Mouse (Mus musculus): ENCODE measurements around the gene Hivep3.

The Hivep3 gene

GRCm38 (mm10) chr4:119887523-119888177 lies 154.1 kb downstream of the Hivep3 start:
- Histone ChIP-seq H3K9me3 (ENCODE audit: low read length) (no peaks in the 10 kb centered on the region), H3K27me3 (ENCODE audit: insufficient read depth, low read length) (no peaks in the 10 kb centered on the region), H3K36me3 (ENCODE audit: insufficient read depth, low read length) (no peaks in the 10 kb centered on the region), H3K4me1 (replicated peaks; ENCODE audit: low read depth, low read length) (no peaks in the 10 kb centered on the region), H3K4me3 (replicated peaks; ENCODE audit: low read length) (no peak overlapping the region)
- TF ChIP-seq CTCF (conservative IDR thresholded peaks at IDR 0.05; ENCODE audit: low read length), result no peak
- TF ChIP-seq POU5F1 (IDR thresholded peaks at IDR 0.05; ENCODE audit: borderline replicate concordance, low read length), result no peak
- no peak for TF ChIP-seq NANOG (IDR thresholded peaks at IDR 0.05; ENCODE audit: borderline replicate concordance, low read length)

- H3K9me3 ChIP-seq (ENCODE audit: low read length), result no peaks in the 10 kb centered on the region
- no peaks in the 10 kb centered on the region for H3K27me3 ChIP-seq (ENCODE audit: insufficient read depth, low read length)
- no peaks in the 10 kb centered on the region for H3K4me1 ChIP-seq (replicated peaks; ENCODE audit: low read depth, low read length)
- H3K4me3 ChIP-seq (replicated peaks; ENCODE audit: low read length), result no peak overlapping the region
- no peak for TF ChIP-seq CTCF (conservative IDR thresholded peaks at IDR 0.05; ENCODE audit: low read length)
- no peak for TF ChIP-seq POU5F1 (IDR thresholded peaks at IDR 0.05; ENCODE audit: borderline replicate concordance, low read length)
- TF ChIP-seq NANOG (IDR thresholded peaks at IDR 0.05; ENCODE audit: borderline replicate concordance, low read length), result no peak
- no peaks in the 10 kb centered on the region for H3K36me3 ChIP-seq (ENCODE audit: insufficient read depth, low read length)
Measured at GRCm38 (mm10) chr4:119889760-119890159, 156.2 kb downstream of the Hivep3 start.

GRCm38 (mm10) chr4:119893255-119893779 lies 159.7 kb downstream of the Hivep3 start:
- Histone ChIP-seq H3K4me3 (replicated peaks; ENCODE audit: low read length) (no peak overlapping the region), H3K9me3 (ENCODE audit: low read length) (no peaks in the 10 kb centered on the region), H3K27me3 (ENCODE audit: insufficient read depth, low read length) (peaks cover 9% of the 10 kb centered on the region; the same call in 1 of the 2 replicates), H3K36me3 (ENCODE audit: insufficient read depth, low read length) (no peaks in the 10 kb centered on the region), H3K4me1 (replicated peaks; ENCODE audit: low read depth, low read length) (no peaks in the 10 kb centered on the region)
- no peak for TF ChIP-seq CTCF (conservative IDR thresholded peaks at IDR 0.05; ENCODE audit: low read length)

GRCm38 (mm10) chr4:119894797-119895458 lies 161.3 kb downstream of the Hivep3 start:
- H3K9me3 ChIP-seq (ENCODE audit: low read length), result no peaks in the 10 kb centered on the region
- H3K4me1 ChIP-seq (replicated peaks; ENCODE audit: low read depth, low read length), result no peaks in the 10 kb centered on the region
- peaks cover 9% of the 10 kb centered on the region; the same call in 1 of the 2 replicates for H3K27me3 ChIP-seq (ENCODE audit: insufficient read depth, low read length)
- no peak overlapping the region for H3K4me3 ChIP-seq (replicated peaks; ENCODE audit: low read length)
- TF ChIP-seq NANOG (IDR thresholded peaks at IDR 0.05; ENCODE audit: borderline replicate concordance, low read length) (no peak), POU5F1 (IDR thresholded peaks at IDR 0.05; ENCODE audit: borderline replicate concordance, low read length) (no peak), CTCF (conservative IDR thresholded peaks at IDR 0.05; ENCODE audit: low read length) (no peak)
- no peaks in the 10 kb centered on the region for H3K36me3 ChIP-seq (ENCODE audit: insufficient read depth, low read length)

GRCm38 (mm10) chr4:119895504-119895903 lies 161.9 kb downstream of the Hivep3 start:
- Histone ChIP-seq H3K4me3 (replicated peaks; ENCODE audit: low read length) (no peak overlapping the region), H3K9me3 (ENCODE audit: low read length) (no peaks in the 10 kb centered on the region), H3K4me1 (replicated peaks; ENCODE audit: low read depth, low read length) (no peaks in the 10 kb centered on the region), H3K27me3 (ENCODE audit: insufficient read depth, low read length) (peaks cover 9% of the 10 kb centered on the region; the same call in 1 of the 2 replicates), H3K36me3 (ENCODE audit: insufficient read depth, low read length) (no peaks in the 10 kb centered on the region)
- TF ChIP-seq CTCF (conservative IDR thresholded peaks at IDR 0.05; ENCODE audit: low read length), result no peak
- no peak for TF ChIP-seq NANOG (IDR thresholded peaks at IDR 0.05; ENCODE audit: borderline replicate concordance, low read length)
- no peak for TF ChIP-seq POU5F1 (IDR thresholded peaks at IDR 0.05; ENCODE audit: borderline replicate concordance, low read length)

- no peak for TF ChIP-seq NANOG (IDR thresholded peaks at IDR 0.05; ENCODE audit: borderline replicate concordance, low read length)
- TF ChIP-seq CTCF (conservative IDR thresholded peaks at IDR 0.05; ENCODE audit: low read length), result no peak
- no peak for TF ChIP-seq POU5F1 (IDR thresholded peaks at IDR 0.05; ENCODE audit: borderline replicate concordance, low read length)
- Histone ChIP-seq H3K4me3 (replicated peaks; ENCODE audit: low read length) (no peak overlapping the region), H3K4me1 (replicated peaks; ENCODE audit: low read depth, low read length) (no peaks in the 10 kb centered on the region), H3K27me3 (ENCODE audit: insufficient read depth, low read length) (peaks cover 9% of the 10 kb centered on the region; the same call in 1 of the 2 replicates), H3K9me3 (ENCODE audit: low read length) (no peaks in the 10 kb centered on the region), H3K36me3 (ENCODE audit: insufficient read depth, low read length) (no peaks in the 10 kb centered on the region)
Measured at GRCm38 (mm10) chr4:119896572-119896971, 163.0 kb downstream of the Hivep3 start.

GRCm38 (mm10) chr4:119897054-119897855 lies 163.7 kb downstream of the Hivep3 start:
- Histone ChIP-seq H3K4me3 (replicated peaks; ENCODE audit: low read length) (no peak overlapping the region), H3K36me3 (ENCODE audit: insufficient read depth, low read length) (no peaks in the 10 kb centered on the region), H3K9me3 (ENCODE audit: low read length) (no peaks in the 10 kb centered on the region), H3K27me3 (ENCODE audit: insufficient read depth, low read length) (peaks cover 9% of the 10 kb centered on the region; the same call in 1 of the 2 replicates), H3K4me1 (replicated peaks; ENCODE audit: low read depth, low read length) (no peaks in the 10 kb centered on the region)
- TF ChIP-seq NANOG (IDR thresholded peaks at IDR 0.05; ENCODE audit: borderline replicate concordance, low read length) (no peak), POU5F1 (IDR thresholded peaks at IDR 0.05; ENCODE audit: borderline replicate concordance, low read length) (no peak), CTCF (conservative IDR thresholded peaks at IDR 0.05; ENCODE audit: low read length) (no peak)
